Mouse (Mus musculus): ENCODE measurements at regions not wholly inside any gene's neighbourhood (a gene's known extent, or its start where the extent isn't known, plus 50 kb on each side); places are given as distances from the start of the nearest gene placed in this dataset.
A peak's percentile ranks its signal among the peaks of the same experiment; 100 is the strongest.

DNA sequence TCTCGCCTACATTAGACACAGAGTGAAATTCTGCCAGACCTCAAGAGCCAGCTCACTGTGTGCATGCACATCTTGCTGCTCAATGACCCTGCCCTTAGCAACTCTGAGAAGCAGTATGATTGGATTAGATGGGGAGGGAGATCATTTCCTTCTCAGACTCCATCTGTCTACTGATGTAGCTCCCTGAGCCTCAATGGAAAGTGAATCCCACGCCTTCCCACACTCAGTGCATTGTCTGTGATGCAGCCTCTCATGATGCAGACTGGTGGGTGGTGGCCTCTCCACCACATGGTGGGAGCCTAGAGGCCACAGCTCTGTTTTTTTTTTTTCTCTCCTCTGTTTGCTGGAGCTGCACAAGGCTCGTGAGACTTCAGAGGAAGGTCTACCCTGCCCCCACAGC is 447.1 kb upstream of the Zmiz1 start:
- H3K36me3 ChIP-seq (ENCODE audit: control insufficient read depth, insufficient read depth, low read length), result no peaks in the 10 kb centered on the region
- H3K27me3 ChIP-seq (ENCODE audit: control insufficient read depth, insufficient read depth, low read depth, low read length), result no peaks in the 10 kb centered on the region
- no peak overlapping the region for H3K4me3 ChIP-seq (ENCODE audit: low read length)
- WGBS, result 62% methylated on average over 3 of the region's 3 CpGs
- H3K9me3 ChIP-seq (ENCODE audit: control insufficient read depth, low read length), result no peaks in the 10 kb centered on the region
- no peak for ATAC-seq (ENCODE audit: low read depth)
- H3K9ac ChIP-seq (ENCODE audit: low read length), result no peak overlapping the region
- peaks cover 7% of the 10 kb centered on the region for H3K4me1 ChIP-seq (replicated peaks; ENCODE audit: control insufficient read depth, insufficient read depth, low read length)
- H3K27ac ChIP-seq (ENCODE audit: low read length), result no peak overlapping the region
- no peak overlapping the region for H3K4me2 ChIP-seq (ENCODE audit: low read depth, low read length)

GRCm38 (mm10) chr14:25015288-25016238 is 443.4 kb upstream of the Zmiz1 start:
- no peaks in the 10 kb centered on the region for H3K27me3 ChIP-seq (ENCODE audit: control insufficient read depth, insufficient read depth, low read depth, low read length)
- ATAC-seq (ENCODE audit: low read depth), result peak; percentile 80
- H3K4me3 ChIP-seq (ENCODE audit: low read length), result no peak overlapping the region
- H3K4me1 ChIP-seq (replicated peaks; ENCODE audit: control insufficient read depth, insufficient read depth, low read length), result peaks cover 7% of the 10 kb centered on the region
- WGBS, result 4% methylated on average over 8 of the region's 8 CpGs
- H3K27ac ChIP-seq (ENCODE audit: low read length), result peak overlapping the region; percentile 40
- peak overlapping the region; percentile 20; the same call in 1 of the 2 replicates for H3K4me2 ChIP-seq (ENCODE audit: low read depth, low read length)
- no peak overlapping the region for H3K9ac ChIP-seq (ENCODE audit: low read length)
- H3K36me3 ChIP-seq (ENCODE audit: control insufficient read depth, insufficient read depth, low read length), result no peaks in the 10 kb centered on the region
- H3K9me3 ChIP-seq (ENCODE audit: control insufficient read depth, low read length), result no peaks in the 10 kb centered on the region

DNA sequence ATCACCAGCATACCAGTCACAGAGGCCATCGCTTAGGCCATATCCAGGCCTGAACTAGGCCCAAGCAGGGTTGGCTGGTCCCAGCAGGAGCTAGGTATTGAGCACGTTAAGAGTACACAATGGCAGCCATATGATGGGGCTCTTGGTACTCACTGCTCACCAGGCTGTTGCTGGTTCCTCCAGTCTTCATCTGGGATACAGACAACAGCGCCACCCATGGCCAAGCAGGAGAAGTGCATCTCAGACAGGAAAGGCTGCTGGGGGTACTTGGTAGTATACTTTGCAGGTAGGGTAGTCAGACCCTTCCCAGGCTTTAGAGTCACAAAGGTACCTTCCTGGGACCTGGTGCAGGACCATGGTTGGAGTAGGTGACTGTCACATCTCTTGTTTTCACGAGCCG is 441.1 kb upstream of the Zmiz1 start:
- Histone ChIP-seq H3K9me3 (ENCODE audit: control insufficient read depth, low read length) (no peaks in the 10 kb centered on the region), H3K4me2 (ENCODE audit: low read depth, low read length) (no peak overlapping the region), H3K9ac (ENCODE audit: low read length) (no peak overlapping the region), H3K4me1 (replicated peaks; ENCODE audit: control insufficient read depth, insufficient read depth, low read length) (peaks cover 7% of the 10 kb centered on the region), H3K27ac (ENCODE audit: low read length) (no peak overlapping the region), H3K36me3 (ENCODE audit: control insufficient read depth, insufficient read depth, low read length) (no peaks in the 10 kb centered on the region), H3K4me3 (ENCODE audit: low read length) (no peak overlapping the region), H3K27me3 (ENCODE audit: control insufficient read depth, insufficient read depth, low read depth, low read length) (no peaks in the 10 kb centered on the region)
- ATAC-seq (ENCODE audit: low read depth), result no peak
- 79% methylated on average over 5 of the region's 5 CpGs for WGBS

DNA sequence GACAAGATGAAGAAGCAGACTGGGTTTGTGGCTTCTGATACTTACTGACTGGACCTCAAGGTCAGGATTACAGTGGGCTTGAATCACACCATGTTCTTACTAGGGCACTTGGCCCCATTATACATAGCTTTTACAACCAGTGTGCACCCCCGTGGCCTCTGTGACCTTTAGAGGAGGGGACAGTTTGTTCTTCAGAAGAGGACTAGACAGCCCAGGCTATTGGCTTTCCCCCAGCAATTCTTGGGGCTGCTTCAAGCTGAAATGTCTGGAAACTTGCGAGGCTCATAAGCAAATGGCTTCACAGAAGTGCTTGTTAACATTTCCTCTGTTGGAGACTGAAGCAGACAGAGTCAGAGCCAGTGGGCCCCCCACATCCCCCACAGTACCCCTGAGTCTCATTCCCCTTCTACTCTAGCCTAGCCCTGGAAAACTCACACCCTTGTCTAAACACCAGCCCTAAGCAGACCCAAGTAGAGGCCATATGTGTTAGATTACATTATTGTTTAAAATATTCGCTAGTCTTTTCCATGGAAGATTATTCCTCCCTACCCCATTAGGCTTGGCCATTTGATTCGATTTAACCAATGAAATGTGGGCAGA is 439.6 kb upstream of the Zmiz1 start:
- WGBS, result 54% methylated on average over 4 of the region's 4 CpGs
- Histone ChIP-seq H3K36me3 (ENCODE audit: control insufficient read depth, insufficient read depth, low read length) (no peaks in the 10 kb centered on the region), H3K27me3 (ENCODE audit: control insufficient read depth, insufficient read depth, low read depth, low read length) (no peaks in the 10 kb centered on the region), H3K4me2 (ENCODE audit: low read depth, low read length) (no peak overlapping the region), H3K9ac (ENCODE audit: low read length) (no peak overlapping the region), H3K4me3 (ENCODE audit: low read length) (no peak overlapping the region), H3K9me3 (ENCODE audit: control insufficient read depth, low read length) (no peaks in the 10 kb centered on the region), H3K4me1 (replicated peaks; ENCODE audit: control insufficient read depth, insufficient read depth, low read length) (peaks cover 7% of the 10 kb centered on the region), H3K27ac (ENCODE audit: low read length) (no peak overlapping the region; the same call in 1 of the 2 replicates)
- no peak for ATAC-seq (ENCODE audit: low read depth)

DNA sequence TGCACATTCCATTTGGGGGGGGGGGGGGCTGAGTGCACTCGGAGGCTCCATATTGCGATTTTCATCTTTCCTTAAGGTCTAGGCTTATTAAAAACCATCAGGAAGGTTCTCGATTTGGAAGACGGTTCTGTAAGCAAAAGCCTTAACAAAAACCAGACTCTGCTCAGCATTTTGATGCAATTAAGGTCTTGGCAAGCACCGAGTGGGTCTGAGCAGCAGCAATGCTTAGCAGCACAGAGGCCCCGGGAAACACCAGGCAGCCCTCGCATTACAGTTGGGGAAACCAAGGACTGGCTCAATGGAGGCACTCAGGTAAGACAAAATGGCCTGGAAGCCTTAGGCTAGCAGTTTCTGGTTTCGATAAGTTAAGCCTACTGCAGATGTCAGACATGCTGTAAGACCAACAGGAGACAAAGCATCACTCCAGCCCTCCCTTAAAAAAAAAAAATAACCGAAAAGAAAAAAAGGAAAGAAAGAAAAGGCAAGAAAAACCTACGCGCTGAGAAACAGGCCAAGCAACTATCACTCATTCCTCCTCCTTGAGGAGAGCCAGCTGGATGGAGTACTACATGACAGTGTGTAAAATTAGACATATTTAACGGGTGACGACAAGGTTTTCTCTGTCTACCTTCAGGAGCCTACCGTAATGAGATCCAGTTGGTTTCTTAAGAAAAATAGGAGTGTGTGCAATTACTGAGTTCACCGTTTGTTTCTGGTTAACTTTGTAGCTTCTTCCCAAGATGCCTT is 436.3 kb upstream of the Zmiz1 start:
- Histone ChIP-seq H3K4me2 (ENCODE audit: low read depth, low read length) (no peak overlapping the region), H3K9me3 (ENCODE audit: control insufficient read depth, low read length) (no peaks in the 10 kb centered on the region), H3K27me3 (ENCODE audit: control insufficient read depth, insufficient read depth, low read depth, low read length) (no peaks in the 10 kb centered on the region; the same call in 1 of the 2 replicates), H3K4me1 (replicated peaks; ENCODE audit: control insufficient read depth, insufficient read depth, low read length) (no peaks in the 10 kb centered on the region), H3K36me3 (ENCODE audit: control insufficient read depth, insufficient read depth, low read length) (no peaks in the 10 kb centered on the region), H3K27ac (ENCODE audit: low read length) (no peak overlapping the region), H3K4me3 (ENCODE audit: low read length) (no peak overlapping the region), H3K9ac (ENCODE audit: low read length) (no peak overlapping the region)
- ATAC-seq (ENCODE audit: low read depth), result no peak
- 74% methylated on average over 15 of the region's 15 CpGs for WGBS

DNA sequence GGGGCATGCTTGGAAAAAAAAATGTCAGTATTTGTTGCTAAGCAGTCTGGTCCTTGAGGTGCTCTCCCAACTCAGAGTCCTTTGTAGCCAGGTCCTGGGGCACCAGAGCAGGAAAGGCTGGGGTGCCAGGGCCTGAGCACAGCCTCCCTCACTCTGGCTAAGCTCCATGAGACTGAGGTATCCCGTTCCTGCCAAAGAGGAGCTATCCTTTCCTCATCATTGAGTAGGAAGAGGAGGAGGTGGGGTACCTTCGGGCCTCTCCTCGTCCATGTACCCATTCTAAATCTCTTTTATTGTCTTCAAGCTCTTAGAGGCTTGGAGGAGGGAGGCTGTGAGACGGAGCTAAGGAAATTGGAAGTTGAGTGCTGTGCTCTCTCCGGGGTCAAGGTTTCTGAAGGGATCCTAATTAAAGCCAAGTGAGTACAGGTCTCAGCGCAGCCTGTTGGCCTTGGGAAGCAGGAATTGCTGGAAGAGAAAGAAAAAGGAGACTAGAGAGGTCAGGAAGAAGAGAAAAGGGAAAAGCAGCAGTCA is 435.6 kb upstream of the Zmiz1 start:
- no peaks in the 10 kb centered on the region for H3K36me3 ChIP-seq (ENCODE audit: control insufficient read depth, insufficient read depth, low read length)
- no peaks in the 10 kb centered on the region; the same call in 1 of the 2 replicates for H3K27me3 ChIP-seq (ENCODE audit: control insufficient read depth, insufficient read depth, low read depth, low read length)
- ATAC-seq (ENCODE audit: low read depth), result no peak
- H3K4me3 ChIP-seq (ENCODE audit: low read length), result no peak overlapping the region
- no peak overlapping the region for H3K4me2 ChIP-seq (ENCODE audit: low read depth, low read length)
- 80% methylated on average over 6 of the region's 6 CpGs for WGBS
- H3K27ac ChIP-seq (ENCODE audit: low read length), result no peak overlapping the region
- H3K9ac ChIP-seq (ENCODE audit: low read length), result no peak overlapping the region
- H3K9me3 ChIP-seq (ENCODE audit: control insufficient read depth, low read length), result no peaks in the 10 kb centered on the region
- no peaks in the 10 kb centered on the region for H3K4me1 ChIP-seq (replicated peaks; ENCODE audit: control insufficient read depth, insufficient read depth, low read length)

DNA sequence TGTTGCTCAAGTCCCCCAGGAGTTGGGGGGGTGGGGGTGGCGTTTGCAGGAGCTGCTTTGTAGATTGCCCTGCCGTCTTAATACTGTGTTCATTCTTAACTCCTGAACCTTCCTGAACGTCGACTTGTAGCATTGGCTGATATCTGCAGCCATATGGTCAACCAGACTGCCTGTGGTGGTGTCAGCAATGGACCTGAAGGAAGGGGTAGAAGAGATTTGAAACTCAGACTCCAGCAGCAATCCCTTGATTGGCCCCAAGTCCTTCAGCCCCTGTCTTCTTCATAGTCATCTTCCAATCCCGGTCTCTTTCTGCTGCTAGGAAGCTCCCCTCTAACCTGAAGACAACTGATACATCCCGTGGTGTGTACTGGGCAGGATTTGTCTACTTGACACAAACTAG is 433.9 kb upstream of the Zmiz1 start:
- Histone ChIP-seq H3K4me1 (replicated peaks; ENCODE audit: control insufficient read depth, insufficient read depth, low read length) (no peaks in the 10 kb centered on the region), H3K4me2 (ENCODE audit: low read depth, low read length) (no peak overlapping the region), H3K36me3 (ENCODE audit: control insufficient read depth, insufficient read depth, low read length) (no peaks in the 10 kb centered on the region), H3K9me3 (ENCODE audit: control insufficient read depth, low read length) (no peaks in the 10 kb centered on the region), H3K27ac (ENCODE audit: low read length) (no peak overlapping the region), H3K27me3 (ENCODE audit: control insufficient read depth, insufficient read depth, low read depth, low read length) (no peaks in the 10 kb centered on the region; the same call in 1 of the 2 replicates), H3K9ac (ENCODE audit: low read length) (no peak overlapping the region), H3K4me3 (ENCODE audit: low read length) (no peak overlapping the region)
- no peak for ATAC-seq (ENCODE audit: low read depth)
- WGBS, result 83% methylated on average over 6 of the region's 6 CpGs

- Histone ChIP-seq H3K4me3 (ENCODE audit: low read length) (no peak overlapping the region), H3K9ac (ENCODE audit: low read length) (no peak overlapping the region), H3K36me3 (ENCODE audit: control insufficient read depth, insufficient read depth, low read length) (no peaks in the 10 kb centered on the region), H3K4me2 (ENCODE audit: low read depth, low read length) (no peak overlapping the region), H3K27me3 (ENCODE audit: control insufficient read depth, insufficient read depth, low read depth, low read length) (no peaks in the 10 kb centered on the region; the same call in 1 of the 2 replicates), H3K4me1 (replicated peaks; ENCODE audit: control insufficient read depth, insufficient read depth, low read length) (no peaks in the 10 kb centered on the region), H3K27ac (ENCODE audit: low read length) (no peak overlapping the region), H3K9me3 (ENCODE audit: control insufficient read depth, low read length) (no peaks in the 10 kb centered on the region)
- WGBS, result 69% methylated on average over 3 of the region's 3 CpGs
- no peak for ATAC-seq (ENCODE audit: low read depth)
Observed at GRCm38 (mm10) chr14:25027076-25027475, 431.9 kb upstream of the Zmiz1 start.

DNA sequence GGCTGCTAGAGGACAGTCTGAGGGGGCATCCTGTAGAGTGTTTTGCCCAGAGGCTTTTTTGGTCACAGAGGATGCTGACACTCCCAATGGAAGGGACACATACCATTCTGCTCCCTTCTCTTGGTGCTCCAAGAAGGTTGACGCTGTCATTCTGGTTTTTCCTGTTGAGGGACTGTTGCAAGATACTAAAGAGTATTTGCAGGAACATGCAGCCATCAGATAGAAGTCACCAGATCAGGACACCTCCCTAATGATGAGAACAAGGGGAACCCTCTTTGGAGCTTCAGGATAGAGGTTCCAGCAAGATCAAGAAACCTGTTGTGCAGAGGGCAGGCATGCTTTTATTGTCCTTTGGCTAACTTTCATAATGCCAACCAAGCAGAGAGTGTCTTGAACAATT is 431.1 kb upstream of the Zmiz1 start:
- Histone ChIP-seq H3K27me3 (ENCODE audit: control insufficient read depth, insufficient read depth, low read depth, low read length) (no peaks in the 10 kb centered on the region; the same call in 1 of the 2 replicates), H3K9ac (ENCODE audit: low read length) (no peak overlapping the region), H3K4me2 (ENCODE audit: low read depth, low read length) (no peak overlapping the region), H3K27ac (ENCODE audit: low read length) (no peak overlapping the region), H3K4me3 (ENCODE audit: low read length) (no peak overlapping the region), H3K4me1 (replicated peaks; ENCODE audit: control insufficient read depth, insufficient read depth, low read length) (no peaks in the 10 kb centered on the region), H3K9me3 (ENCODE audit: control insufficient read depth, low read length) (no peaks in the 10 kb centered on the region), H3K36me3 (ENCODE audit: control insufficient read depth, insufficient read depth, low read length) (no peaks in the 10 kb centered on the region)
- 64% methylated on average over 1 of the region's 1 CpGs for WGBS
- no peak for ATAC-seq (ENCODE audit: low read depth)
